Mouse (Mus musculus): ENCODE results near the gene Pfdn2. TPM values are rescaled to one million over a fixed set of nuclear protein-coding genes. Genes with fewer than 3 reads are reported as not detected.

Gene Pfdn2
- polyA plus RNA-seq, 1 experiment from 2014 or later, result 87.5 TPM

- DNase-seq (ENCODE audit: low spot score), result peak; percentile 74
These were observed 10.4 kb downstream of the Pfdn2 start for GRCm38 (mm10) chr1:171355812-171356340.

GRCm38 (mm10) chr1:171356814-171357213 lies 11.3 kb downstream of the Pfdn2 start:
- DNase-seq (ENCODE audit: low spot score), result no peak

- DNase-seq (ENCODE audit: low spot score), result peak; percentile 67
These were observed 13.0 kb downstream of the Pfdn2 start for GRCm38 (mm10) chr1:171358421-171358820.

GRCm38 (mm10) chr1:171360253-171360652 lies 14.8 kb downstream of the Pfdn2 start:
- DNase-seq (ENCODE audit: low spot score), result no peak

- DNase-seq (ENCODE audit: low spot score), result peak; percentile 95
These were observed 15.2 kb downstream of the Pfdn2 start, which contains the start of gene Klhdc9 for GRCm38 (mm10) chr1:171360656-171361055. Klhdc9 (minus strand) TSS chr1:171360798.

- peak; percentile 83 for DNase-seq (ENCODE audit: low spot score)
These were observed 15.9 kb downstream of the Pfdn2 start for GRCm38 (mm10) chr1:171361106-171362103.

- DNase-seq (ENCODE audit: low spot score), result no peak
These were observed 20.5 kb downstream of the Pfdn2 start for GRCm38 (mm10) chr1:171365934-171366333.

GRCm38 (mm10) chr1:171369845-171370556 lies 24.5 kb downstream of the Pfdn2 start, which contains the start of gene Nectin4:
Nectin4 (plus strand) TSS chr1:171370099.
- no peak for DNase-seq (ENCODE audit: low spot score)

- DNase-seq (ENCODE audit: low spot score), result no peak
These were observed 27.4 kb downstream of the Pfdn2 start for GRCm38 (mm10) chr1:171372880-171373279.

- no peak for DNase-seq (ENCODE audit: low spot score)
These were observed 28.5 kb downstream of the Pfdn2 start for GRCm38 (mm10) chr1:171373946-171374345.

- no peak for DNase-seq (ENCODE audit: low spot score)
These were observed 30.2 kb downstream of the Pfdn2 start for GRCm38 (mm10) chr1:171375646-171376097.

- no peak for DNase-seq (ENCODE audit: low spot score)
These were observed 32.8 kb downstream of the Pfdn2 start for GRCm38 (mm10) chr1:171378298-171378697.

- DNase-seq (ENCODE audit: low spot score), result peak; percentile 67
These were observed 34.6 kb downstream of the Pfdn2 start for GRCm38 (mm10) chr1:171379935-171380599.

GRCm38 (mm10) chr1:171382096-171382620 lies 36.7 kb downstream of the Pfdn2 start:
- DNase-seq (ENCODE audit: low spot score), result no peak

- DNase-seq (ENCODE audit: low spot score), result no peak
These were observed 38.9 kb downstream of the Pfdn2 start for GRCm38 (mm10) chr1:171384361-171384760.

GRCm38 (mm10) chr1:171385171-171385570 lies 39.7 kb downstream of the Pfdn2 start:
- DNase-seq (ENCODE audit: low spot score), result no peak

- DNase-seq (ENCODE audit: low spot score), result peak; percentile 70
These were observed 41.6 kb downstream of the Pfdn2 start for GRCm38 (mm10) chr1:171387099-171387498.

GRCm38 (mm10) chr1:171388376-171389102 lies 43.1 kb downstream of the Pfdn2 start, which contains the start of gene Arhgap30:
Arhgap30 (plus strand) TSS chr1:171388954.
- peak; percentile 98 for DNase-seq (ENCODE audit: low spot score)

- peak; percentile 85 for DNase-seq (ENCODE audit: low spot score)
These were observed 44.6 kb downstream of the Pfdn2 start for GRCm38 (mm10) chr1:171390101-171390500.

- no peak for DNase-seq (ENCODE audit: low spot score)
These were observed 56.4 kb downstream of the Pfdn2 start for GRCm38 (mm10) chr1:171401821-171402220.

All from thymus, postnatal 0 days (tissue).